Mouse (Mus musculus) lung, adult 18-20 months (tissue): ENCODE results near the gene Caskin2.

Experiments
- DNase-seq, 2 experiments: peaks; one replicate each; pipeline ENCODE4 v3.0.0; 2022; ENCODE audit warnings: mixed read lengths in 2 of 2

The Caskin2 gene

GRCm38 (mm10) chr11:115805005-115805404, 8.4 kb downstream of the Caskin2 start:
- no peak for DNase-seq

GRCm38 (mm10) chr11:115803072-115803709, 10.2 kb downstream of the Caskin2 start:
- DNase-seq = no peak

GRCm38 (mm10) chr11:115800981-115801380, 12.5 kb downstream of the Caskin2 start:
- DNase-seq = no peak

GRCm38 (mm10) chr11:115797665-115798064, 15.8 kb downstream of the Caskin2 start:
- DNase-seq = no peak

- no peak for DNase-seq
Measured at GRCm38 (mm10) chr11:115796898-115797297, 16.5 kb downstream of the Caskin2 start.

- DNase-seq = no peak
Measured at GRCm38 (mm10) chr11:115792353-115792752, 21.1 kb downstream of the Caskin2 start.

GRCm38 (mm10) chr11:115791919-115792318, 21.5 kb downstream of the Caskin2 start:
- DNase-seq = no peak

GRCm38 (mm10) chr11:115789787-115790186, 23.7 kb downstream of the Caskin2 start:
- DNase-seq = no peak

- DNase-seq = no peak
Measured at GRCm38 (mm10) chr11:115786473-115786872, 27.0 kb downstream of the Caskin2 start.

- DNase-seq = no peak
Measured at GRCm38 (mm10) chr11:115780141-115781070, 33.0 kb downstream of the Caskin2 start.

- DNase-seq = peak; percentile 97 to 99
Measured at GRCm38 (mm10) chr11:115779038-115779571, 34.3 kb downstream of the Caskin2 start.

GRCm38 (mm10) chr11:115777487-115778335, 35.7 kb downstream of the Caskin2 start:
- peak; percentile 63 to 79 for DNase-seq

- DNase-seq = peak in 1 of 2 experiments; percentile 4
Measured at GRCm38 (mm10) chr11:115776954-115777353, 36.5 kb downstream of the Caskin2 start.

GRCm38 (mm10) chr11:115775821-115776665, 37.4 kb downstream of the Caskin2 start:
- DNase-seq = peak; percentile 32 to 67

- no peak for DNase-seq
Measured at GRCm38 (mm10) chr11:115774653-115775052, 38.8 kb downstream of the Caskin2 start.

- DNase-seq = no peak
Measured at GRCm38 (mm10) chr11:115768896-115769295, 44.5 kb downstream of the Caskin2 start.

- DNase-seq = peak in 1 of 2 experiments; percentile 20
Measured at GRCm38 (mm10) chr11:115766981-115767380, 46.5 kb downstream of the Caskin2 start.

- peak; percentile 64 to 73 for DNase-seq
Measured at GRCm38 (mm10) chr11:115766356-115766943, 47.0 kb downstream of the Caskin2 start.

- peak; percentile 64 to 71 for DNase-seq
Measured at GRCm38 (mm10) chr11:115765607-115766141, 47.8 kb downstream of the Caskin2 start.

- peak; percentile 96 for DNase-seq
Measured at GRCm38 (mm10) chr11:115765103-115765606, 48.3 kb downstream of the Caskin2 start, which contains the start of gene Tmem94. Tmem94 (plus strand) TSS chr11:115765433.

- no peak for DNase-seq
Measured at GRCm38 (mm10) chr11:115764698-115765097, 48.7 kb downstream of the Caskin2 start.
